Mouse (Mus musculus) hindbrain, postnatal 0 days (tissue): ENCODE measurements around the gene Pogz. TPM values are rescaled to one million over a fixed set of nuclear protein-coding genes. Genes with fewer than 3 reads are reported as not detected.
"Not testable (repeated sequence)": the region's sequence is repeated elsewhere in the genome, so short reads cannot be mapped to it uniquely, and the experiment has no call there.

ENCODE experiments used
- ATAC-seq: fragments of 200-750 bp; cut with Nextera tagmentation; 2 replicates; pipeline ENCODE4 v1.8.0; 2017; ENCODE audit warnings: mild to moderate bottlenecking, moderate TSS enrichment, moderate library complexity
- DNase-seq: peaks from one replicate; pipeline ENCODE4 v3.0.0-alpha.2; 2015; ENCODE audit warnings: low spot score
- H3K27ac ChIP-seq: fragments of 300-500 bp; sonication (generic); 2 replicates; pipeline ENCODE4 v1.5.1; 2014; ENCODE audit warnings: mild to moderate bottlenecking
- H3K27me3 ChIP-seq: fragments of 300-500 bp; sonication (generic); 2 replicates; pipeline ENCODE4 v1.6.1; 2014; ENCODE audit warnings: low read length, mixed read lengths; ENCODE audit not compliant: insufficient read depth
- H3K36me3 ChIP-seq: fragments of 300-500 bp; sonication (generic); 2 replicates; pipeline ENCODE4 v1.6.1; 2014; ENCODE audit warnings: low read length, mixed read lengths; ENCODE audit not compliant: insufficient read depth
- H3K4me1 ChIP-seq: fragments of 300-500 bp; sonication (generic); 2 replicates; pipeline ENCODE4 v1.6.1; 2014; ENCODE audit warnings: antibody characterized with exemption, low read length, mixed read lengths; ENCODE audit not compliant: insufficient read depth
- H3K4me2 ChIP-seq: fragments of 300-500 bp; sonication (generic); 2 replicates; pipeline ENCODE4 v1.6.1; 2014; ENCODE audit warnings: low read depth, mild to moderate bottlenecking, low read length, moderate library complexity, mixed read lengths
- H3K4me3 ChIP-seq: fragments of 300-500 bp; sonication (generic); 2 replicates; pipeline ENCODE4 v1.5.1; 2014; ENCODE audit warnings: low read length
- H3K9ac ChIP-seq: fragments of 300-500 bp; sonication (generic); replicated peaks from 2 replicates; pipeline ENCODE4 v1.6.1; 2014; ENCODE audit warnings: mild to moderate bottlenecking, low read length, moderate library complexity, mixed read lengths
- H3K9me3 ChIP-seq: fragments of 300-500 bp; sonication (generic); 2 replicates; pipeline ENCODE4 v1.6.1; 2016; ENCODE audit warnings: low read length, mixed read lengths
- CTCF ChIP-seq: IDR thresholded peaks from 2 replicates; pipeline ENCODE4 v1.5.1; 2016; ENCODE audit warnings: antibody characterized with exemption, control low read depth, low read depth
- WGBS: fragments of 180-500 bp; shearing (Covaris S2); extraction: QIAGEN DNeasy Blood & Tissue Kit; methylation state at CpG from one replicate; pipeline ENCODE4 v1.1.7; 2014; 5-methylcytosine and 5-hydroxymethylcytosine counted together
- polyA plus RNA-seq: library from polyadenylated mRNA; unstranded; fragments of >200 nt; fragmentation: Nextera tagmentation; extraction: Ambion mirVana; gene quantifications from 2 replicates; pipeline ENCODE4 v1.2.1, GENCODE M21; 2015
- total RNA-seq: library from RNA; depleted of rRNA; stranded (reverse); fragments of >200 nt; gene quantifications from 2 replicates; pipeline ENCODE4 v1.2.3, GENCODE M21; 2014

Gene Pogz
- total and polyA plus RNA-seq, 2 experiments from 2014 or later = 16.8 to 38.6 TPM

- Histone ChIP-seq H3K4me2 (no peak overlapping the region), H3K9me3 (no peaks in the 10 kb centered on the region), H3K9ac (no peak overlapping the region), H3K27ac (no peak overlapping the region), H3K4me3 (no peak overlapping the region), H3K4me1 (peaks cover 7% of the 10 kb centered on the region; the same call in 1 of the 2 replicates), H3K27me3 (no peaks in the 10 kb centered on the region), H3K36me3 (peaks cover 70% of the 10 kb centered on the region)
- ATAC-seq (no peak), DNase-seq (no peak)
- TF ChIP-seq CTCF = no peak
- 73% methylated on average over 4 of the region's 4 CpGs for WGBS
Observed at GRCm38 (mm10) chr3:94881840-94882239, 44.5 kb downstream of the Pogz start.

- Histone ChIP-seq H3K9ac (no peak overlapping the region), H3K36me3 (peaks cover 63% of the 10 kb centered on the region), H3K4me3 (no peak overlapping the region), H3K27me3 (no peaks in the 10 kb centered on the region), H3K9me3 (no peaks in the 10 kb centered on the region), H3K4me1 (peaks cover 7% of the 10 kb centered on the region; the same call in 1 of the 2 replicates), H3K4me2 (no peak overlapping the region), H3K27ac (no peak overlapping the region)
- no peak for TF ChIP-seq CTCF
- no peak for ATAC-seq
- 83% methylated on average over 3 of the region's 3 CpGs for WGBS
- DNase-seq = no peak
Observed at GRCm38 (mm10) chr3:94882579-94882978, 45.2 kb downstream of the Pogz start.

- peak within 1 kb of the TSS; percentile 90 for H3K27ac ChIP-seq
- peaks cover 7% of the 10 kb centered on the region; the same call in 1 of the 2 replicates for H3K4me1 ChIP-seq
- H3K4me3 ChIP-seq = peak within 1 kb of the TSS; percentile 96
- peak within 1 kb of the TSS; percentile 91 for H3K9ac ChIP-seq
- peak; percentile 94 for DNase-seq
- no peaks in the 10 kb centered on the region for H3K27me3 ChIP-seq
- 1% methylated on average over 61 of the region's 61 CpGs for WGBS
- ATAC-seq = peak; percentile 91
- peak within 1 kb of the TSS; percentile 60 for H3K4me2 ChIP-seq
- no peaks in the 10 kb centered on the region for H3K9me3 ChIP-seq
- H3K36me3 ChIP-seq = peaks cover 28% of the 10 kb centered on the region
- TF ChIP-seq CTCF = no peak
Observed at GRCm38 (mm10) chr3:94886316-94887224, 49.2 kb downstream of the Pogz start, which contains the start of gene Psmb4. Gene Psmb4, minus strand, starts transcription at chr3:94886961.

DNA sequence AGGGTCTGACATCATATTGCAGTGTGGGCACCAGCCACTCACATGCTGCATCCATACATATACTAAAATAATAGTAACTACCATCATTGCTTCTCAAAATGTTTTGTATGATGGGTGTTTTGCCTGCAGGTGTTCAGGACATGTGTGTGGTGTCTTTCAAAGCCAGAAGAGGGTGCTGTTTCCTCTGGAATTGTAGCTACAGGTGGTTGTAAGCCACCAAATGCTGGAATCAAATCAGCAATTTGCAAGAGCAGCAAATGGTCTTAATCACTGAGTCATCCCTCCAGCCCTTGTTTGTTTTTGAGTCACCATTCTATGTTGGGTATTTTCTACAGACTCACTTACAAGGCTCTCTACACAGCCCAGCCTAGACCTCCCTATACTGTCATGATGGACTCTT, 51.2 kb downstream of the Pogz start:
- H3K9me3 ChIP-seq = no peaks in the 10 kb centered on the region
- no peak overlapping the region for H3K4me2 ChIP-seq
- DNase-seq (peak; percentile 60), ATAC-seq (no peak)
- H3K4me1 ChIP-seq = peaks cover 7% of the 10 kb centered on the region; the same call in 1 of the 2 replicates
- H3K9ac ChIP-seq = no peak overlapping the region
- no peak overlapping the region for H3K4me3 ChIP-seq
- no peaks in the 10 kb centered on the region for H3K27me3 ChIP-seq
- H3K36me3 ChIP-seq = peaks cover 15% of the 10 kb centered on the region
- H3K27ac ChIP-seq = no peak overlapping the region
- peak; percentile 63 for TF ChIP-seq CTCF

GRCm38 (mm10) chr3:94894076-94894475, 56.7 kb downstream of the Pogz start:
- H3K4me1 ChIP-seq = no peaks in the 10 kb centered on the region
- no peak overlapping the region for H3K9ac ChIP-seq
- 70% methylated on average over 3 of the region's 3 CpGs for WGBS
- no peak for TF ChIP-seq CTCF
- no peak overlapping the region for H3K4me2 ChIP-seq
- no peaks in the 10 kb centered on the region for H3K27me3 ChIP-seq
- no peak for ATAC-seq
- H3K9me3 ChIP-seq = no peaks in the 10 kb centered on the region
- no peak overlapping the region for H3K27ac ChIP-seq
- H3K4me3 ChIP-seq = no peak overlapping the region
- H3K36me3 ChIP-seq = no peaks in the 10 kb centered on the region
- no peak for DNase-seq

GRCm38 (mm10) chr3:94902747-94903146, 65.4 kb downstream of the Pogz start:
- Histone ChIP-seq H3K4me3 (no peak overlapping the region), H3K27ac (no peak overlapping the region), H3K4me1 (no peaks in the 10 kb centered on the region), H3K4me2 (no peak overlapping the region), H3K36me3 (no peaks in the 10 kb centered on the region), H3K9ac (no peak overlapping the region), H3K27me3 (no peaks in the 10 kb centered on the region), H3K9me3 (no peaks in the 10 kb centered on the region)
- ATAC-seq (peak; percentile 62; the same call in 1 of the 2 replicates), DNase-seq (peak; percentile 82)
- 23% methylated on average over 7 of the region's 7 CpGs for WGBS
- TF ChIP-seq CTCF = peak; percentile 79

GRCm38 (mm10) chr3:94904759-94905158, 67.4 kb downstream of the Pogz start:
- not testable (repeated sequence) for H3K9me3 ChIP-seq, H3K36me3 ChIP-seq, DNase-seq, H3K4me3 ChIP-seq, H3K4me1 ChIP-seq, ATAC-seq, H3K4me2 ChIP-seq, H3K27ac ChIP-seq, H3K27me3 ChIP-seq, H3K9ac ChIP-seq
- 0 out of 2 replicates have a peak, but pooled peaks have one; percentile 2 for TF ChIP-seq CTCF
- WGBS = 54% methylated on average over 3 of the region's 3 CpGs
